Mouse (Mus musculus) T-helper 2 cell (primary cell): ENCODE measurements around the gene Tuba1c.

Experiments used
- in situ Hi-C: fragments of 300-600 bp; cut with MboI, MseI; formaldehyde crosslinking; loops from one replicate; pipeline ENCODE4 v1.15.1; 2025; ENCODE audit warnings: high pct_unique_total_duplicates

Tuba1c gene

GRCm38 (mm10) chr15:98994957-98995520 lies 34.7 kb upstream of the Tuba1c start:
- in situ Hi-C loops = loop anchor here (5.0 to 25.0 kb wide), 3 partner anchors 53 to 1533 kb away; partner anchors contain the start of gene Kmt2d

GRCm38 (mm10) chr15:98996840-98997239 lies 32.9 kb upstream of the Tuba1c start:
- in situ Hi-C loops = loop anchor here (25.0 kb wide), 1 partner anchor 1535 kb away; no protein-coding TSS in a partner anchor

GRCm38 (mm10) chr15:98997938-98998774 lies 31.5 kb upstream of the Tuba1c start:
- in situ Hi-C loops = loop anchor here (25.0 kb wide), 1 partner anchor 1536 kb away; no protein-coding TSS in a partner anchor

GRCm38 (mm10) chr15:98998775-98999157 lies 30.9 kb upstream of the Tuba1c start:
- in situ Hi-C loops = loop anchor here (25.0 kb wide), 1 partner anchor 1536 kb away; no protein-coding TSS in a partner anchor

GRCm38 (mm10) chr15:99000535-99001283 lies 29.0 kb upstream of the Tuba1c start:
- in situ Hi-C loops = loop anchor here (5.0 kb wide), 1 partner anchor 103 kb away; the partner anchor contains the start of gene Dhh

- in situ Hi-C loops = loop anchor here (5.0 kb wide), 1 partner anchor 104 kb away; the partner anchor contains the start of gene Dhh
Measured at GRCm38 (mm10) chr15:99001451-99001931, 28.2 kb upstream of the Tuba1c start.

GRCm38 (mm10) chr15:99003600-99003999 lies 26.1 kb upstream of the Tuba1c start:
- in situ Hi-C loops = loop anchor here (5.0 kb wide), 1 partner anchor 106 kb away; the partner anchor contains the start of gene Dhh

- in situ Hi-C loops = no loop called here
Measured at GRCm38 (mm10) chr15:99008801-99009241, 20.9 kb upstream of the Tuba1c start.

GRCm38 (mm10) chr15:99010896-99011295 lies 18.8 kb upstream of the Tuba1c start:
- in situ Hi-C loops = no loop called here

GRCm38 (mm10) chr15:99011946-99012345 lies 17.7 kb upstream of the Tuba1c start:
- in situ Hi-C loops = no loop called here

GRCm38 (mm10) chr15:99014496-99015030 lies 15.1 kb upstream of the Tuba1c start:
- in situ Hi-C loops = no loop called here

GRCm38 (mm10) chr15:99017355-99017761 lies 12.3 kb upstream of the Tuba1c start:
- in situ Hi-C loops = no loop called here

- in situ Hi-C loops = no loop called here
Measured at GRCm38 (mm10) chr15:99017986-99018385, 11.7 kb upstream of the Tuba1c start.

GRCm38 (mm10) chr15:99018630-99019029 lies 11.1 kb upstream of the Tuba1c start:
- in situ Hi-C loops = no loop called here

- in situ Hi-C loops = no loop called here
Measured at GRCm38 (mm10) chr15:99019436-99019835, 10.3 kb upstream of the Tuba1c start.

- in situ Hi-C loops = no loop called here
Measured at GRCm38 (mm10) chr15:99020171-99020570, 9.5 kb upstream of the Tuba1c start.

GRCm38 (mm10) chr15:99021255-99021654 lies 8.4 kb upstream of the Tuba1c start:
- in situ Hi-C loops = no loop called here

GRCm38 (mm10) chr15:99024668-99025314 lies 4.9 kb upstream of the Tuba1c start:
- in situ Hi-C loops = no loop called here

GRCm38 (mm10) chr15:99025414-99025813 lies 4.3 kb upstream of the Tuba1c start:
- in situ Hi-C loops = no loop called here

GRCm38 (mm10) chr15:99026259-99026658 lies 3.4 kb upstream of the Tuba1c start:
- in situ Hi-C loops = no loop called here

GRCm38 (mm10) chr15:99027116-99027515 lies 2.6 kb upstream of the Tuba1c start:
- in situ Hi-C loops = no loop called here
